ENCODE assay signal across 10 mouse cellular contexts in the genomic region with DNA sequence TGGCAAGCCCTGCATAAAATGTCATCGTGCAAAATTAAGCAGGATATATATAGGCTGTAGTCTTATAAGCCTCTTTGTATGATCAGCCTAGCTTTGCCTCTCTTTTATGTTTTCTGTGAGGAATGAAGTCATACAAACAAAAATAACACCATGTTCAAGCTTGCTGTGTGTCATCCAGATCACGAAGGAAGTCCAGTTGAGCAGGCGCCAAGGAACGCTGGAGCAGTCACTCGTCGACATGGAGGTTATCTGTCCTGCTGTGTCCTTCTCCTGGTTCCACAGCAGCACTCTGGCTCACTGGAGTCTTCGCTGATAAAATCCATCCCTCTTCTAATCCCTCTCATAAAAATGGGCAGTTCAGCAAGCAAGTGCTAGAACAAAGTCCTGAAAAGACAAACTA.
A peak's percentile ranks its signal among the peaks of the same experiment; 100 is the strongest.
DNase-seq lines count a peak whose midpoint lies in the region; ATAC-seq and TF ChIP-seq lines count a peak whose summit lies in the region.
"Had no signal": no experiment of that assay in that cellular context is flagged by ENCODE, and none has a peak within 500 bp of the region (broad histone marks: within the 10 kb centered on the region; RNA-seq: fewer than 3 reads in every experiment).

No protein-coding gene starts in this region.

- H3K9ac ChIP-seq in liver, adult 2 months (ENCODE audit: low read depth, low read length), result no peak overlapping the region
- no peak overlapping the region for H3K9ac ChIP-seq in liver, embryonic 11.5 days (ENCODE audit: low read depth, low read length)
- H3K9ac ChIP-seq in neural tube, embryonic 14.5 days (replicated peaks; ENCODE audit: low read depth, low read length), result no peak overlapping the region
- H3K9ac ChIP-seq: lung, embryonic 14.5 days had no signal

- H3K4me2 ChIP-seq in liver, embryonic 11.5 days, result no peak overlapping the region
- no peak overlapping the region for H3K4me2 ChIP-seq in neural tube, embryonic 14.5 days (ENCODE audit: low read depth, low read length)
- H3K4me2 ChIP-seq: lung, embryonic 14.5 days had no signal

- no peak overlapping the region for H3K27ac ChIP-seq in liver, adult 2 months (replicated peaks; ENCODE audit: insufficient read depth, low read depth, low read length)
- no peak overlapping the region for H3K27ac ChIP-seq in liver, embryonic 11.5 days (ENCODE audit: low read depth, low read length)
- H3K27ac ChIP-seq in neural tube, embryonic 14.5 days (ENCODE audit: low read depth, low read length), result 0 out of 2 replicates have a peak overlapping the region, but pooled peaks have one; percentile 41
- H3K27ac ChIP-seq: midbrain, embryonic 10.5 days had no signal

- peaks cover 13% of the 10 kb centered on the region for H3K4me1 ChIP-seq in liver, adult 2 months (ENCODE audit: control insufficient read depth, insufficient read depth, low read length)
- H3K4me1 ChIP-seq in liver, embryonic 11.5 days (replicated peaks; ENCODE audit: control insufficient read depth, insufficient read depth, low read length), result no peaks in the 10 kb centered on the region
- peaks cover 24% of the 10 kb centered on the region for H3K4me1 ChIP-seq in neural tube, embryonic 14.5 days (ENCODE audit: control insufficient read depth, insufficient read depth, low read length)
- H3K4me1 ChIP-seq: midbrain, embryonic 10.5 days had no signal

- no peak for ATAC-seq in liver, embryonic 11.5 days (replicated peaks; ENCODE audit: low FRiP score)
- ATAC-seq in neural tube, embryonic 14.5 days (ENCODE audit: low read depth), result no peak

- WGBS in liver, adult 2 months, result 43% methylated on average over 7 of the region's 7 CpGs
- 58% methylated on average over 7 of the region's 7 CpGs for WGBS in liver, embryonic 11.5 days
- 70% methylated on average over 7 of the region's 7 CpGs for WGBS in neural tube, embryonic 14.5 days

- intact Hi-C loops in heart, postnatal 10 days (cut with DNase I), result no loop called here

- TF ChIP-seq CTCF in liver, adult 2 months (IDR thresholded peaks at IDR 0.05; ENCODE audit: low read depth, low read length), result no peak

- no peak overlapping the region for H3K4me3 ChIP-seq in liver, adult 2 months (ENCODE audit: insufficient read depth, low read depth, low read length)
- no peak overlapping the region for H3K4me3 ChIP-seq in liver, embryonic 11.5 days (ENCODE audit: low read depth, low read length)
- H3K4me3 ChIP-seq in neural tube, embryonic 14.5 days (ENCODE audit: low read depth, low read length), result no peak overlapping the region
- H3K4me3 ChIP-seq: midbrain, embryonic 10.5 days had no signal

- no peaks in the 10 kb centered on the region for H3K79me2 ChIP-seq in liver, adult 2 months (ENCODE audit: control insufficient read depth, insufficient read depth, low read length)

- peak; percentile 56 for DNase-seq in adrenal gland, postnatal 14 days
- no peak for DNase-seq in adrenal gland, adult 2 months
- DNase-seq in liver, adult 2 months (ENCODE audit: extremely low read depth, low read depth, low spot score), result peak; percentile 29
- DNase-seq in liver, embryonic 11.5 days (ENCODE audit: low spot score), result no peak
- DNase-seq in heart, postnatal 10 days, result peak; percentile 75 to 83
- no peak for DNase-seq in layer of hippocampus, adult 9-10 months (ENCODE audit: low spot score)
- DNase-seq in urinary bladder, adult 18-20 months (ENCODE audit: low spot score in 2 of 2), result no peak
- DNase-seq: lung, embryonic 14.5 days had no signal

- TF ChIP-seq POLR2A in liver, adult 2 months (IDR thresholded peaks at IDR 0.05; ENCODE audit: extremely low read depth, insufficient read depth, low read length), result no peak

- H3K36me3 ChIP-seq in liver, adult 2 months (ENCODE audit: control insufficient read depth, insufficient read depth, low read length), result no peaks in the 10 kb centered on the region
- H3K36me3 ChIP-seq in liver, embryonic 11.5 days (ENCODE audit: control insufficient read depth, insufficient read depth, low read length), result no peaks in the 10 kb centered on the region
- H3K36me3 ChIP-seq in neural tube, embryonic 14.5 days (ENCODE audit: control insufficient read depth, insufficient read depth, low read length), result no peaks in the 10 kb centered on the region
- H3K36me3 ChIP-seq: midbrain, embryonic 10.5 days had no signal

- H3K27me3 ChIP-seq in liver, adult 2 months (ENCODE audit: control insufficient read depth, insufficient read depth, low read length), result no peaks in the 10 kb centered on the region
- peaks cover 66% of the 10 kb centered on the region for H3K27me3 ChIP-seq in liver, embryonic 11.5 days (replicated peaks; ENCODE audit: control insufficient read depth, insufficient read depth, low read length)
- no peaks in the 10 kb centered on the region for H3K27me3 ChIP-seq in neural tube, embryonic 14.5 days (ENCODE audit: control insufficient read depth, insufficient read depth, low read length)

- no peaks in the 10 kb centered on the region for H3K9me3 ChIP-seq in liver, embryonic 11.5 days (ENCODE audit: control insufficient read depth, low read length)
- no peaks in the 10 kb centered on the region for H3K9me3 ChIP-seq in neural tube, embryonic 14.5 days (ENCODE audit: control insufficient read depth, low read length)
- H3K9me3 ChIP-seq: midbrain, embryonic 10.5 days had no signal

Comparison
In these comparisons a context has a peak if more than half of its experiments do, and no peak if none do; other contexts are left out.
1. DNase-seq: peak in adrenal gland, postnatal 14 days (single experiment), liver, adult 2 months (single experiment) and heart, postnatal 10 days (2 of 2); none in adrenal gland, adult 2 months (single experiment), liver, embryonic 11.5 days (single experiment), layer of hippocampus, adult 9-10 months (single experiment) and urinary bladder, adult 18-20 months (0 of 2).